Mouse (Mus musculus): Measurements from ENCODE around the gene Bmp2k.
A peak's percentile ranks its signal among the peaks of the same experiment; 100 is the strongest.
"Not testable (repeated sequence)": the region's sequence is repeated elsewhere in the genome, so short reads cannot be mapped to it uniquely, and the experiment has no call there.

Gene Bmp2k

DNA sequence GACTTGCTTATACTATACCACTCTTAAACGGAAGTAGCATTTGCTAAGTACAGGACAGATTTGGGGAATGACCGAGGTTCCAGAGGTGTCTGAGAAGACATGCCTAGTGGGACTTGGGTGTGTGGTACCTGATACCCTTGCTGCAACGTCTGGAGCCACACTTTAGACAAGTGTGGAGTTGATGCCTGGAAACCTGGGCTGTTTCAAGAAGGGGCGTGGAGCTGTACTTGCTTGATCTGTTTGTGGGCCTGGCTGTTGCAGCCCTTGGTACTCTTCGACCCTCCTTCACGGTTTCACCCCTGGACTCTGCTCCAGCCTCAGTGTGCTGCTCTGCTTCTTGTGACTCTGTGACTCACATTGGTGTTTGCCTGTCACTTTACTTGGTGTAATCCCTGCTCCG lies 5.4 kb downstream of the Bmp2k start:
- DNase-seq = no peak

DNA sequence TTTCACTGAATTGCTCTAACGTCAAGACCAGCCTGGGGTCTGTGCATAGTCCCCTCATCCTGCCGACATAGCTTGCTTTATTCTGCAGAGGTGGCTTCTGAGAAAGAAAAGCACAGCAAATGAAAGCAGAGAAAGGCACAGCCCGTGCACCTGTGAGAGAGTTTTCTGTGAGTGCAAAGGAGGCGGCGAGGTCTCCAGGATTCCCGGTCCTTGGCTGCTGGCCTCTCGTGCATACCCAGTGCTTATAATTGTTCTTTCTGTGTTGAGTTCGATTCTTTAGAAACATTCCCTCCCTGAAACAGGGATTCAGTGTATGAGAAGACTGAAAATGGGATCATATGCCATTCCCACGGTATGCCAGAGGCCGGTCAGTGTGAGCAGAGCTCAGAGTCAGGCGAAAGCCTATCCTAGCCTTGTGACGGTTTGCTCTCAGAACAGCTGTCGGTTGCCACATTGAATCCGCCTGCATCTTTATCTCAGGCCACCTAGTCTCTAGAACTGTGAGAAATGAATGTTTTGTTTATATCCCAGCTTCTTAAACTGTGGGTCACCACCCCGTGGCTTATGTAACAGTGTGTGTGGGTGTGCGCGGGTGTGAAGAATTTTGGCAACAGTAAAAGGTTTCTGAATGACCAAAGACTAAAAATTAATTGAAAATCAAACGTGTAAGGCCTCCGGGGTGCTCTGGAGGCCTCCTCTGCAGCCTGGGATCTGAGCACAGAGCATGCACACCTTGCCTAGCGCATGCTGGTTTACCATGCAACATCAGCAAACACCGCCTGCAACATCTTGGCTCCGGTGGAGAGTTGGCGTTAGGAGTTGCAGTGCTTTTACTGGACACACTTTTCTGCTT lies 6.9 kb downstream of the Bmp2k start:
- DNase-seq = peak; percentile 42 to 51

DNA sequence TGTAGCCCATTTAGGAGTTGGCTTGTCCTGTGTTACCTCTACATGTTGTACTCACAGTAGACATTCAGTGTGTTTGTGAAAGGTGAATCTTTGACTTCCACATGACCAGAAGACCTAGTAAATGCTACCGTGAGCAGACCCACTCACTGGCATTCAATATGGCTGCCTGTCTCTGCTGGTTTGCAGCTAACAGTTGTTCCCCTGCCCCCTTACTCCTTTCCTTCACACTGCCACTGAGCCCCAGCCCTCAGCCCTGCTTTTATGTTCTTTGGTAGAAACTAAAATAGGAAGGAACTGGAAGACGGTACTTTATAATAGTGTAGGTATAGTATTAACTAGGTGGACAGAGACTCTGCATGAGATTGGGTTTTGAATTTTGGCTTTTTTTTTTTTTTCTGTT lies 8.4 kb downstream of the Bmp2k start:
- DNase-seq = no peak

DNA sequence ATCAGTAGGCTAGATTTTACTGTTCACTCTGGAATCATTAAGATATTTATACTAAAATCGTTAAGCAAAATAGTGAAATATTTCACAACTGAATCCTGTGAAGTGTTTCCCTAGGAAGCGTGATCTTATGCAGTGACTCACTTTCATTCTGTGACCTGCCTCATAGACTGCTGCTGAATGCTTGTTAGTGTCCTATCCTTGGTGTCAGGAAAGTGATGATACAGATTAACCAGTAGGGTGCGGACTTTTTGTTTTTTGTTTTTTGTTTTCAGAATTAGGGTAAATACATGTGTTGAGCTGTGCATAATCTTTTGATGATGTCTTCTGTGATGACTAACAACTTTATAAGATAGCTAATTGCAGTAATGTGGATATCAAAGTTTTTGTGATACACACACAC lies 9.4 kb downstream of the Bmp2k start:
- DNase-seq = no peak

DNA sequence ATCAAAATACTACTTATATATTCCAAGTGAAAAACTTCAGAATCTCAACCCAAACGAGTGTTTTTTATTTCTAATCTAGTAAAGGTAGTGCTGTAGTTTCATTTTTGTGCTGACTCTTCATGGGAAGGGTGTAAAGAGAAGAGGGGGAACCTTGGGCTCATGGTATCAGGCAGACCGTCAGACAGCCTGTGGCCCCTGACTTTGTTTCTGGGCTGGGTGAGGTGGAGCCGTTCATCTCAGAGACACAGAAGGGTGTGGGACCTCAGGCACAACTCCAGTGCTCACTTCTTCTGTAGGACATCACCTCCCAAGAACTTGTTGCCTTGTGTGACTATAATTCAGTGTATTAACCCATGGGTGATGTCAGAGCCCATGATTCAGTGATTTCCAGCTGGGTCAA lies 10.0 kb downstream of the Bmp2k start:
- DNase-seq = no peak

DNA sequence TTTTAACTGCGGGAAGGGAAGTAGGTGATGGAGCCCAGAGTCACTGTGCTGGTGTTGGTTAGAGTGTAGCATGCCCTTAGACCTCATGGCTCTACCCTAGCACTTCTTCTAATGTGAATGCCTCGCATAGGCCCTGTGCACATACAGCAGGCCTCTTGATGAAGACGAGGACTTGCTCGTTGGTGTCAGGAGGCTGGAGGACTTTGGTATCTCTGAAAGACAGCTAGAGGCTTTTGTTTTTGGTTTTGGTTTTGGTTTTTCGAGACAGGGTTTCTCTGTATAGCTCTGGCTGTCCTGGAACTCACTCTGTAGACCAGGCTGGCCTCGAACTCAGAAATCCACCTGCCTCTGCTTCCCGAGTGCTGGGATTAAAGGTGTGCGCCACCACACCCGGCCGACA lies 11.7 kb downstream of the Bmp2k start:
- DNase-seq = not testable (repeated sequence)

DNA sequence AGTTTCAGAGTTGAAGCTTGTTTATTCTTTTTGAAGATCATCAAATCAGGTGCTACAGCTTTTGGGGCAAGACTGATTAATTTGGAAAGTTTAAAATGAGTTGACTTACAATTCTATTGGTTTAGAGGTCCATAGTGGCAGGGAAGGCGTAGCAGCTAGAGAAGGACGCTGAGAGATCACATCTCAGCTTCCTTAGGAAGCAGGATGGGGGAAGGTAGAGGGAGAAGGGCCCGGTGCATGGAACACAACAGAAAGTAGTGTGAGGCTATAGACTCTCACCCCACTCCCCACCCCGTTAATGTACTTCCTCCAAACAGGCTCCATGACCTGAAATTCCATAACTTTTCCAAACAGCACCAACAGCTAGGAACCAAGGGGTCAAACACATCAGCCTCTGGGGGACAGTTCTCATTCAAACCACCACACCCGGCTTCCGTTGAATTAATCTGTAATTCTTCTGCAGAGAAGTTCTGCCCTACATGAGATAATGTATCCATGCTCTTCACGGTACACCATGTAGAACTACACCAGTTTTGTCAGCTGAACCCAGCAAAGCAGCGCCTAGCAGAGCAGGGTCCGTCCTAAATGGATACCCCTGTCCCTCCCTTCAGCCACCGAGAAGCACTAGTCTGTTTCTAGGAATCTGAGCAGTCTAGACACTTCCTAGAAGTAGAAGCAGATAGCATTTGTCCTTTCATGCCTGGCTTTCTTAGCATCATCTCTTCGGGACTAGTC lies 12.3 kb downstream of the Bmp2k start:
- DNase-seq = no peak

DNA sequence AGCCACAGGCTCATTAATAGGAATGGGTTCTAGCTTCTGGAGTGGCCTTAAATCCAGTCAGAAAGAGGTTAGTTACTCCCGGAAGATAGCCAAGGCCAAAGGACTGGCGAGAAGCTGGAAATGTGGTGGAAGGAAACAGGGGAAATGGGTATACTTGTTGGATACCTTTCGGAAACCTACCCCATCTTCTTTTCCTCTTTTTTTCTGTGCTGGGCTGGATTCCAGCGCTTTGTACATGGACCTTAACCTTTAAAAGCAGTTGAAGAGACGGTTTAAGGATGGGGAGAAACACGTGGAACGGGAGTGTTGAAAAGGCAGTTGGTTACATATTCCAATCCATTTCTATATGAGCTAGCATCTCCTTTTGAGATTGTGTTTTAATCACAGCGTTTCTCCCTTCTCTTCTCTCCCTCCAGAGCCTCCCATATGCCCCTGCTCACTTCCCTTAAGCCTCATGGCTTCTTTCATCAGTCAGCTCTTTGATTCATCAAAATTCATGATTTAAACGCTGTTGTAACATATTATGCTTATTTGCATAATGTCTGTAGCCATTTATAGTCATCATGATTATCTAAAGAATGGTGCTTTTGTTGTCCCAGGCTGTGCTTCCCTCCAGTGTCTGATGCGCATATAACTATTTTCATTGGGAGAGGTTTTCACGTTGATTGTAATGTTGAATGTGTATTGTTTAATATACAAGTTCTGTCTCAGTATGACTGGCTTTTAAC lies 18.5 kb downstream of the Bmp2k start:
- DNase-seq = peak in 1 of 2 experiments; percentile 62

DNA sequence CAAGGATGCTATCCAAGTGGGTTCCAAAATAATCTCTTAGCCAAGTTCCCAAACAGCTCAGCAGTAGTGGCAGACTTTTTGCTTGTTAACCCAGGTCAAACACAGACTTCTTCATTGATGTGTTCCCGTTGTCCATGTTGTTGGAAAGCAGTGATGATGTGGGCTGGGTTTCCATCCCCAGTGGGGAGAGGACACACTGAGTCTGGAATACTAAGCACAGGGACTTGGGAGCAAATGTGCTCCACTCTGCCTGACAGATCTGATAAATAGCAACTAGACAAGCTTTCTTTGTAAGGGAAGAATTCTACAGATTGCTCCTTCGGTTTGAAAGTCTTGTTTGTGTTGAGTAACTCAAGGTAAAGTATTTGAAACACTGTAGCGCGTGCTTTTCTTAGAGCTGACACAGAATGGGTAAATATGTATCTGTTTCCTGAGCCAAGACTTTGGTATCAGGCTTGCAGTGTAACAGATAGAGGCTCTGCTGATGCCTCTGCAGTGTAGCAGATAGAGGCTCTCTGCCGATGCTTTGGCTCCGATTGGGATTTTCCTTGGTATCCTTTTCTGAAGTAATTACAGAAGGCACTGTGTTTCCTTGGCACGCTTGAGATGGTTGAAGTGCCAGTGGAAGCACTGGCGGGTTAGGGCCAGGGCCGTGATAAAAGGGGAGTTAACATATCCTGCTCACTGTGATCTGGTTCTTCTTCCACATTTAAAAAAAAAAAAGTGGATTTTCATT lies 19.5 kb downstream of the Bmp2k start:
- no peak for DNase-seq

DNA sequence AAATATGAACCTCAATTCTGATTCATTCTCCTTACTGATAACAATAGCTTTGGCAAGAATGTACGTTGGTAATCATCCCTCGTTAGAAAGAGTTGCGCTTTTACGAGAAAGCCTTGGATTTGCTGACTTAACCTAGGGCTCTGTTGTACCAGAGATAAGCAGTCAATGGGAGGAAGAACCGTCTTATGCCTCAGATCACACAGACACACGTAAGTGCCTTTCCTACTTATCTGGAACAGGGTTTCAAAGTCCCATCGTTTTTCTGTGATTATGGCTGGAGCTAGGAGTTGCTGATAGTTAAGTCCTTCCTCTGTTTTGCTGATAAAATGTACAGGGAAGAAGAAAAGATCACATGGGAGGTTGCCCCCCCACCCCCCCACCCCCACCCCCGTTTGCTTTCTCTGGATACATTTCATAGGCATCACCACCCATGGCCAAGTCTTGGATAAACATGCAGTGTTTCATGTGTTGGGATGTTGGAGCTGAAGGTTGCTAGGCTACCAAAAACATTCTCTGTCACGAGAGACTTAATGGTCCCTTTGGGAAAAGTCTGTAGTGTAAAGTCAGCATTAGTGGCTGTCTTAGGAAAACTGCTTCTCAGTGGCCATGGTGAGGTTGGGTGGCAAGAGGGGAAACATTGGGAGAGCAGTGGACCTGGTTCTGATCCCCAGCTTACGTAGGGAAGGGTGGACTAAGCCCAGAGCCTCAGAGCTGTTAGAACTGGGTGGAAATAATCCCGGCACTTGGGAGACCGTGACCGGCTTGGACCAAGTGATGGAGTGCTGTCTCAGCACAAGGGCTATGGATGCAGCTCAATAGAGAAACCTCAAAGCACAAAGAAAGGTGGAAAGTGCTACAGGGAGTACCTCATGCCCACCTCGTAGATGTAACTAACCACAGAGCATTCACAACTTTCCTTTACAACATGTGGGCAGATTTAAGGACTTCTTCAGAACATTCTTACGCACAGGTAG lies 25.1 kb downstream of the Bmp2k start:
- no peak for DNase-seq

DNA sequence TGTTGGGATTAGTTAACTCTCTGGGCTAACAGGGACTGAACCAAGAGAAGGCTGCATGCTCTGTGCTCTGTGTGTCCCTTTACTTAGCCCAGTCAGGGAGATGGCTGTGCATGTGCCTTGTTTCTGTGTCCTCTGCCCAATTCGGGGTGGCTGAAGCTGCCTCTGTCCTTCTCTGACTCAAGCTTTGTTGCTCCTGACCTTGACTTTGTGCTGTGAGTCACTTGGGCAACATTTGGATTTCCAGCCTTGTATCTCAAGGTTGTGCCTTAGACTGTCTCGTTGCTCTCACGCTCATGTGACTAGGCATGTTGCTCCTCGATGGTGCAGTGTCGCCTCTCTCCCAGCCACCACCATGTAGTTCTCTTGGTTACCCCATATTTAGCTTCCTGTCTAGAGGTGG lies 27.3 kb downstream of the Bmp2k start:
- DNase-seq = no peak

DNA sequence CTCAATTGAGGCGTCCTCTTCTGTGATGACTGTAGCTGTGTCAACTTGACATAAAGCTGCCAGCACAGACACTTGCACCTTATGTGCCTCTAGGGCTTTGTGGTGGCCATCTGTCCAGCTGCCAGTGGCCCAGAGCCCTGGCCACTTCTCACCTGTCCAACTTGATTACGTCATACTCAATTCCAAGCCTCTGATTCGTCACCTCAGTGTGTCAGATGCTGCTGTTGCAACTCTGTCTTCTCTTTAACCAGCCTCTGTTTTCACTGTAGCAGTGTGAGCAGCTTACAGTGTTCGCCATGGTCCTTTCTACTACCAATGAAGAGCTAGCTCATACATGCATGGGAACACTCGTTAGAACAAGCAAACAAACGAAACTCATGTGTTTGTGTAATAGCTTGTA lies 28.2 kb downstream of the Bmp2k start:
- DNase-seq = no peak

DNA sequence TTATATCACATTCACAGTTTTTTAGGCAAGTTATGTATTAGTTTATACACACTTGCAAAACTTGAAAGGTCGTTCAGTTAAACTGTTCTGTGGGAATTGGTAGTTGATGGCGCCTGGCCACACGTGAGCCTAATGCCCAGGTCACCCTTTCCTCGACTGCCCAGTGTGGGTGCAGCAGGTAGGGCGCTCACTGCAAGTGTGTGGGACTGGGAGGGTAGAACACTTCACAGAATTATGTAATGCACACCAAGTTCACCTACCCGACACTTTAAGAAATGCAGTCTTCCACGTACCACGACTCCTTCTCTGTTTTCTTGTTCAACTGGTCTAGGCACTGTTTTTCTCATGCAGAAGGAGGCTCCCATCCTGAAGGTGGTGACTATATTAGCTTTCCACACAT lies 30.5 kb downstream of the Bmp2k start:
- DNase-seq = no peak

DNA sequence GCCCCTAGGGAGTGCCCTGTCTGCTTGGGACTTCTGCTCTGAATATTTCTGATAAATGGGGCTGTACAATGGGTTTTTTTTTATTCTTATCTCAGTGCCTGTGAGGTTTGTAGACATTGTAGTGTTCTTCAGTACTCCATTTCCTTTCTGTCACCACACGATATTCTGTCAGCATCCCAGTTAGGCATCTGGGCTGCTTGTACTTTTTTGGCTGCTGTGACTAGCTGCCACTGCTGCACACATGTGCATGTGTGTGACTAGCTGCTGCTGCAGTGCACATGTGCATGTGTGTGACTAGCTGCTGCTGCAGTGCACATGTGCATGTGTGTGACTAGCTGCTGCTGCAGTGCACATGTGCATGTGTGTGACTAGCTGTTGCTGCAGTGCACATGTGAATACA lies 31.4 kb downstream of the Bmp2k start:
- not testable (repeated sequence) for DNase-seq

DNA sequence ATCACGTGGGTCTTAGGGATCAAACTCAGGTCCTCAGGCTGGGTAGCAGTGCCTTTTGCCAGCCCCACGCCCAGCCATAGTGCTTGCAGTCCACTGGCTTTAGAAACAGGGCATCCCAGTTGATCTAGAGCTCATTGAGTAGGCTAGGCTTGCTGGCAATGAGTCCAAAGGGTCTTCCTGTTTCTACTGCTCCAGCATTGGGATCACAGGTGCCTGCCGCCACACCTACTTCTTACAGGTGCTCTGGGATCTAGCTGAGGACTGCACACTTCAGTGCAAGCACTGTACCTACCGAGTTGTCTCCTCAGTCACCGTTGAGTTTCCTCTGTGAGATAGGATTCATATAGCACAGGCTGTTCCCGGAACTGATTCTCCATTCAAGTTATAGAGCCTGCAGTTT lies 34.3 kb downstream of the Bmp2k start:
- no peak for DNase-seq

DNA sequence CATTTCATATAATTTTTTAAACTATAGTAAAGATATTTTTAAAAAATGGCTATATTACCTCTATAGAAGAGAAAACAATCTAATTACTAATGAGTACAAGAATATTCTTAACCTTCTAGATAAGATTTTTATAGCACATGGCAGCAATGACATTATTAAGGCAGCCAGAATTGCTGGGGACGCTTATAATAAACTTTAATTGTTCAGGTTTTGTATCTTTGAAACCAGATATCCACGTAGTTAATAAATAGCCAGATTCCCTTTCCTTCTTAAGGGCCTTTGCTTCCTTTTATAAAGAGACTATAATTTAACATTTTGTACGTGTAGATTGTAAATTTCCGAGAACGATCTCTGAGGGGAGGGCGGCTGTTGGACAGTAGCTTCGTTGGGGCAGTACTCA lies 47.8 kb downstream of the Bmp2k start:
- no peak for DNase-seq

DNA sequence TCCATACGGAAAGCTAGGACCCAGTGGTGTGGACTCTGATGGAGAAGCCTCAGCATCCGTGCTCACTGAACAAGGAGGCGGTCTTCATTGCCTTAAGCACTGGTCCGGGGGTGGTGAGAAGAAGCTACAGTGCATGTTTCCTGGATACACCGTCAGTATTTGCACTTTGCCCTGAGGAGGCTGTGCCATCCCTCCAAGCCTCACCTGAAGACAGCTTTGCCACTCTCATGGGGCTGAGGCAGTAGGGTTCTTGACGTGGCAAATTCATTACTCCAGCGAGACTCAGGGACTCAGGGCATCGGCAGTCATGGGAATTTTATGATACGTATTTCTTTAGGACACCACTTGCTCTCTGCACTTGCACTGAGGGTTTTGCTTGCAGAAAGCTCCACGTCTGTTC lies 49.2 kb downstream of the Bmp2k start:
- no peak for DNase-seq

DNA sequence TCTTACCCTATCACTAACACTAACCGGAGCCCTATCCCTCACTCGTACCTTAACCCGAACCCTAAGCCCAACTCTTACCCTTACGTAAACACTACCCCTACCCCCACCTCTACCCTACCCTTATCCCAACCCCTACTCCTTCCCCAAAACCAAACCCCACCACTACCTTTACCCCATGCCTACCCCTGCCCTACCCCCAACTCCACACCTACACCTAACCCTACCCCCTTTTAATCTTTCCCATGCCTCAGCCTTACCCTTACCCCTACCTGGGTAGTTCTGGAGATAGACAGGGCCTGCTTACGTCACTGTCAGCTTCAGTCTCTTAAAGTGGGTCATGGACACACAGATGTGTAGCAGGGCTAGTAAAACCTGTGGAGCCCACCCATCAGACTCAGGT lies 51.4 kb downstream of the Bmp2k start:
- DNase-seq = no peak

DNA sequence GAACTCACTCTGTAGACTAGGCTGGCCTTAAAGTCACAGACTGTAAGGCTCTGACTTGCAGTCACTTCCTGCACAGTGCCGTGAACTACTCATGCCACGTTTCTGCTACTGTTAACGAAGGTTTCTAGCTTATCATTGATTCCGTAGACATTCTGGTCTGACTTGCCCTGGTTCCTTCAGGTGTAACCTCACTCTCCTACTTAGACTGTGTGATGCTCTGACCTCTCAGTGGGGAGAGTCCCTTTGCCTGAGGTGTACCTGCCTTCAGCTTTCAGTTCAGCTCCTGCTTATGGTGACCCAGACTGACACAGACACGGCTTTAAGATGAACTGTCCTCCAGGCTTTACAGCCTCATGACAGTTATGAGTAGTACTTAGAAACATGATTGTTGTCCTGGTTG lies 56.7 kb downstream of the Bmp2k start:
- DNase-seq = no peak

DNA sequence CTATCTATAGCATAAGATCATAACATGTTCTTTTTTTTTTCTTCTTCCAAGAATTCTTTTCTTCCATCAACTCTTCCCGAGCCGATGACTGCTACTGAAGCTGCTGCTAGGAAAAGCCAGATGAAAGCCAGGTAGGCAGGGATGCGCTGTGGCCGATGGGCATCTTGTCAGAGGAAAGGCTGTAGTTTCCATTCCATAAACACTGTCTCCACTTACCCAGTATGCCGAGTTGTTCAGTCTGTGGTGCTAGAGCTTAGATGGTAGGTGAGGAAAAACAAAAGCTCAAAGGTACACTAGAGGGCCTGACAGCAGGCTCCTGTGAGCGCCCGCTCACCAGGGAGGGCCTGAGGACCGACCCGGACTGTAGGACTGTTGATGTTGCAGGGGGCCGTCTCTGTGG lies 57.3 kb downstream of the Bmp2k start:
- no peak for DNase-seq

DNA sequence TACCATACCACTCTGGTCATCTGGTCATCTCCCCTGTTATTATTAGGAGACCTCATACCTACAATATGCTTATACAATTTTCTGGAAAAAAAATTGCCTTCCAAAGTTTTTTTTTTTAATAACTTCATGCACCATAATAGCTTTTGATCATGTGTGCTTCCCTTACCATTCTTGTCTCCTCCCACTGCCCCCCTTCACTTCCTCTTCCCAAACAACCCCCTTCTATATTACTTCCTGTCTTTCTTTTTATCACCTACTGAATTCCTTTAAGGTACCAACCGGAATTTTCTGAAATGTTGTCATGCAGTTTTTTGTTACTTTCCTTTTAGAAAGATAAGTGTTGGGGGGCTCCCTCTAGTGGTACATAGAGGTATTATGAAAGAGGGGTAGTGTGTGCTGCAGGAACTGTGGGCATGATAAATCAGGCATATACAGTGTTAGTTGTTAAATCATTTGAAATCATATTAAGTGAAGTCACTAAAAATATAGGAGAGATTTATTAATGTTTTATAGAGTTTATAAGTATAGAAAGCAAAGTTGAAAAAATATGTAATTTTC lies 58.1 kb downstream of the Bmp2k start:
- peak; percentile 34 to 59 for DNase-seq

DNA sequence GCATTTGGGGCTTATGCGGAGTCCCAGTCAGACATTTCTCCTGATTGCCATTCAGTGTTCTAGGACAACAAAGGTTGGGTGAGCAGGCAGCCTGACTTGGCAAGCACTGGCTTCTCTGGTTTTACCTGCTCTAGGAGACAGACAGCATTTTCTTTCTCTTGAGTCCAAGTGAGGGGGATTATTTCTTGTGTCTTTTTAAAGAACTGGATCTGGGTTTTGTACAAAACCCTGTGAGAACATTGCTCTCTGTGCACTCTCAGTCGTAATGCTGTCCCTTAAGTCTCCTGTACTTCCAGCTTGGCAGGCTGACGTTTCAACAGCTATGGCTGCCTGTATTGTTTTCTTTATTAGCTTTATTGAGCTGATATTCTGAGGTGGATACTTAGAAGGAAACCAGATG lies 58.9 kb downstream of the Bmp2k start:
- no peak for DNase-seq

All from kidney, adult 8-10 months (tissue).